In the genomic region with DNA sequence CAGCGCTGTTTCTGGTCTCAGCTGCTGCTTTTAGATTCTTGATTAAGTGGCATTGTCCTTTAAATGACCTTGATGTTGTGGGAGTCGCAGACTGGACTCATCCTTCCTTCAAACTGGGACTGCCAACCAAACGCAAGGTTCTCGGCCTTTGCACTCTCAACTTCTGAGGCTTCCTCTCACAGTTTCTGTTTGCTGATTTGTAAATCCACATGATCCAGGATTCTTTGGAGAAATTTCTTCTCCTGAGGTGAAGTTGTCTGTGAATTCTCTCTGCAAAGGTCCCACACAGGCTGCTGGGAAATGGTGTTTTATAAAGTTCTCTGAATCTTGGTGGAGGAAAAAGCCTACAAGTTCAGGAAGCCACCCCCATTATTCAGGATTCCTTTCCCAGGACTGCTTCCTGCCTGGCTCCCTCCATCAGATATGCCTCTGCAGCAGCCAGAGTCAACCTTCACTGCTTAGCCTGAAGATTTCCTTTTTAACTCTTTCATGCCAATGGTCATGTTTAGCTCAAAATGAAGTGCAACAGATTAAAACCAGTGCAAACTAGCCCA, we compare ENCODE assay signal across 13 mouse cellular contexts.
A peak's percentile ranks its signal among the peaks of the same experiment; 100 is the strongest.
DNase-seq lines count a peak whose midpoint lies in the region; ATAC-seq and TF ChIP-seq lines count a peak whose summit lies in the region.
"Had no signal": no experiment of that assay in that cellular context is flagged by ENCODE, and none has a peak within 500 bp of the region (broad histone marks: within the 10 kb centered on the region; RNA-seq: fewer than 3 reads in every experiment).

No protein-coding gene starts in this region.

- H3K9me3 ChIP-seq in liver, postnatal 0 days (ENCODE audit: low read length), result no peaks in the 10 kb centered on the region
- no peaks in the 10 kb centered on the region for H3K9me3 ChIP-seq in embryonic facial prominence, embryonic 14.5 days (ENCODE audit: control insufficient read depth, low read length)
- H3K9me3 ChIP-seq in limb, embryonic 12.5 days, result no peaks in the 10 kb centered on the region
- H3K9me3 ChIP-seq in forebrain, embryonic 16.5 days (ENCODE audit: control insufficient read depth, low read length), result no peaks in the 10 kb centered on the region
- H3K9me3 ChIP-seq: midbrain, embryonic 13.5 days had no signal

- no peaks in the 10 kb centered on the region; the same call in 1 of the 2 replicates for H3K4me1 ChIP-seq in liver, adult 2 months (ENCODE audit: control insufficient read depth, insufficient read depth, low read length)
- no peaks in the 10 kb centered on the region; the same call in 1 of the 2 replicates for H3K4me1 ChIP-seq in liver, postnatal 0 days (ENCODE audit: insufficient read depth)
- peaks cover 32% of the 10 kb centered on the region for H3K4me1 ChIP-seq in embryonic facial prominence, embryonic 14.5 days (ENCODE audit: control insufficient read depth, insufficient read depth, low read length)
- peaks cover 34% of the 10 kb centered on the region for H3K4me1 ChIP-seq in limb, embryonic 12.5 days (replicated peaks)
- H3K4me1 ChIP-seq in forebrain, embryonic 16.5 days (replicated peaks; ENCODE audit: control insufficient read depth, insufficient read depth, low read length), result peaks cover 10% of the 10 kb centered on the region

- no peak for TF ChIP-seq POLR2A in liver, adult 2 months (IDR thresholded peaks at IDR 0.05; ENCODE audit: extremely low read depth, insufficient read depth, low read length)

- H3K4me2 ChIP-seq in liver, postnatal 0 days (ENCODE audit: low read depth, low read length), result no peak overlapping the region
- H3K4me2 ChIP-seq in embryonic facial prominence, embryonic 14.5 days (ENCODE audit: low read depth, low read length), result no peak overlapping the region
- no peak overlapping the region for H3K4me2 ChIP-seq in limb, embryonic 12.5 days
- no peak overlapping the region for H3K4me2 ChIP-seq in forebrain, embryonic 16.5 days (ENCODE audit: low read length)
- H3K4me2 ChIP-seq: midbrain, embryonic 13.5 days had no signal

- TF ChIP-seq EP300 in liver, postnatal 0 days (IDR thresholded peaks at IDR 0.05; ENCODE audit: low read depth), result no peak

- no peak overlapping the region for H3K4me3 ChIP-seq in liver, adult 2 months (ENCODE audit: insufficient read depth, low read depth, low read length)
- H3K4me3 ChIP-seq in liver, postnatal 0 days (ENCODE audit: low read depth, low read length), result no peak overlapping the region
- no peak overlapping the region for H3K4me3 ChIP-seq in embryonic facial prominence, embryonic 14.5 days (ENCODE audit: low read depth, low read length)
- H3K4me3 ChIP-seq in limb, embryonic 12.5 days (replicated peaks), result no peak overlapping the region
- H3K4me3 ChIP-seq in forebrain, embryonic 16.5 days (replicated peaks; ENCODE audit: low read length), result no peak overlapping the region
- H3K4me3 ChIP-seq: midbrain, embryonic 13.5 days had no signal

- 0 out of 2 replicates have a peak overlapping the region, but pooled peaks have one; percentile 6 for H3K27ac ChIP-seq in liver, adult 2 months (replicated peaks; ENCODE audit: insufficient read depth, low read depth, low read length)
- no peak overlapping the region for H3K27ac ChIP-seq in liver, postnatal 0 days (ENCODE audit: low read depth)
- peak overlapping the region; percentile 50 for H3K27ac ChIP-seq in embryonic facial prominence, embryonic 14.5 days (replicated peaks; ENCODE audit: low read depth, low read length)
- peak overlapping the region; percentile 54; the same call in 1 of the 2 replicates for H3K27ac ChIP-seq in limb, embryonic 12.5 days
- no peak overlapping the region for H3K27ac ChIP-seq in forebrain, embryonic 16.5 days (ENCODE audit: low read length)
- H3K27ac ChIP-seq: liver, embryonic 14.5 days; midbrain, embryonic 13.5 days had no signal

- no peaks in the 10 kb centered on the region for H3K27me3 ChIP-seq in liver, adult 2 months (ENCODE audit: control insufficient read depth, insufficient read depth, low read length)
- no peaks in the 10 kb centered on the region for H3K27me3 ChIP-seq in liver, postnatal 0 days (ENCODE audit: insufficient read depth, low read length)
- H3K27me3 ChIP-seq in embryonic facial prominence, embryonic 14.5 days (replicated peaks; ENCODE audit: control insufficient read depth, insufficient read depth, low read length), result no peaks in the 10 kb centered on the region
- no peaks in the 10 kb centered on the region for H3K27me3 ChIP-seq in limb, embryonic 12.5 days
- no peaks in the 10 kb centered on the region for H3K27me3 ChIP-seq in forebrain, embryonic 16.5 days (replicated peaks; ENCODE audit: control insufficient read depth, insufficient read depth, low read length)
- H3K27me3 ChIP-seq: midbrain, embryonic 13.5 days had no signal

- ATAC-seq in liver, postnatal 0 days, result no peak
- no peak for ATAC-seq in embryonic facial prominence, embryonic 14.5 days (ENCODE audit: low read depth)
- ATAC-seq in limb, embryonic 12.5 days (ENCODE audit: insufficient number of reproducible peaks, insufficient read depth, low FRiP score, low TSS enrichment, low read depth), result no peak
- no peak for ATAC-seq in forebrain, embryonic 16.5 days
- ATAC-seq: forebrain, embryonic 14.5 days; midbrain, embryonic 13.5 days had no signal

- WGBS in liver, adult 2 months, result 44% methylated on average over 4 of the region's 4 CpGs
- 40% methylated on average over 4 of the region's 4 CpGs for WGBS in liver, postnatal 0 days (ENCODE audit: insufficient replicate concordance)
- 43% methylated on average over 4 of the region's 4 CpGs for WGBS in embryonic facial prominence, embryonic 14.5 days
- 54% methylated on average over 4 of the region's 4 CpGs for WGBS in limb, embryonic 12.5 days
- WGBS in forebrain, embryonic 16.5 days, result 73% methylated on average over 4 of the region's 4 CpGs

- H3K36me3 ChIP-seq in liver, adult 2 months (ENCODE audit: control insufficient read depth, insufficient read depth, low read length), result no peaks in the 10 kb centered on the region
- H3K36me3 ChIP-seq in liver, postnatal 0 days (replicated peaks; ENCODE audit: insufficient read depth, low read length), result no peaks in the 10 kb centered on the region
- H3K36me3 ChIP-seq in embryonic facial prominence, embryonic 14.5 days (ENCODE audit: control insufficient read depth, insufficient read depth, low read length), result no peaks in the 10 kb centered on the region
- no peaks in the 10 kb centered on the region for H3K36me3 ChIP-seq in limb, embryonic 12.5 days
- H3K36me3 ChIP-seq in forebrain, embryonic 16.5 days (ENCODE audit: control insufficient read depth, insufficient read depth), result no peaks in the 10 kb centered on the region
- H3K36me3 ChIP-seq: midbrain, embryonic 13.5 days had no signal

- no peak overlapping the region for H3K9ac ChIP-seq in liver, adult 2 months (ENCODE audit: low read depth, low read length)
- no peak overlapping the region; the same call in 1 of the 2 replicates for H3K9ac ChIP-seq in liver, postnatal 0 days (replicated peaks)
- H3K9ac ChIP-seq in embryonic facial prominence, embryonic 14.5 days (ENCODE audit: low read depth, low read length), result no peak overlapping the region
- H3K9ac ChIP-seq in limb, embryonic 12.5 days (replicated peaks), result no peak overlapping the region
- H3K9ac ChIP-seq in forebrain, embryonic 16.5 days (replicated peaks; ENCODE audit: low read depth, low read length), result no peak overlapping the region
- H3K9ac ChIP-seq: liver, embryonic 14.5 days; midbrain, embryonic 13.5 days had no signal

- no peaks in the 10 kb centered on the region for H3K79me2 ChIP-seq in liver, adult 2 months (ENCODE audit: control insufficient read depth, insufficient read depth, low read length)

- TF ChIP-seq CTCF in liver, adult 2 months (IDR thresholded peaks at IDR 0.05; ENCODE audit: low read depth, low read length), result no peak
- TF ChIP-seq CTCF in liver, postnatal 0 days (IDR thresholded peaks at IDR 0.05; ENCODE audit: low read depth), result no peak

- peak; percentile 88 for DNase-seq in heart, adult 11 months
- DNase-seq in heart, adult 9 months (ENCODE audit: low spot score in 2 of 2), result no peak
- peak; percentile 13 for DNase-seq in liver, adult 2 months (ENCODE audit: extremely low read depth, low read depth, low spot score)
- DNase-seq in liver, postnatal 0 days, result no peak
- peak; percentile 61 for DNase-seq in embryonic facial prominence, embryonic 14.5 days (ENCODE audit: low spot score)
- no peak for DNase-seq in spleen, postnatal 10 days (ENCODE audit: low spot score in 2 of 2)
- DNase-seq: gastrocnemius, postnatal 25 days; right cerebral cortex, postnatal 25 days had no signal

Comparison
In these comparisons a context has a peak if more than half of its experiments do, and no peak if none do; other contexts are left out.
1. DNase-seq: peak in heart, adult 11 months (single experiment), liver, adult 2 months (single experiment) and embryonic facial prominence, embryonic 14.5 days (single experiment); none in heart, adult 9 months (0 of 2), liver, postnatal 0 days (single experiment) and spleen, postnatal 10 days (0 of 2).
2. H3K27ac ChIP-seq: peak in liver, adult 2 months (single experiment), embryonic facial prominence, embryonic 14.5 days (single experiment) and limb, embryonic 12.5 days (single experiment); none in liver, postnatal 0 days (single experiment) and forebrain, embryonic 16.5 days (single experiment).